Mouse (Mus musculus): Measurements from ENCODE around the gene Cbarp. TPM values are rescaled to one million over a fixed set of nuclear protein-coding genes. Genes with fewer than 3 reads are reported as not detected.
A peak's percentile ranks its signal among the peaks of the same experiment; 100 is the strongest.

The Cbarp gene
- polyA plus RNA-seq, 1 experiment from 2014 or later: 10.1 TPM

DNA sequence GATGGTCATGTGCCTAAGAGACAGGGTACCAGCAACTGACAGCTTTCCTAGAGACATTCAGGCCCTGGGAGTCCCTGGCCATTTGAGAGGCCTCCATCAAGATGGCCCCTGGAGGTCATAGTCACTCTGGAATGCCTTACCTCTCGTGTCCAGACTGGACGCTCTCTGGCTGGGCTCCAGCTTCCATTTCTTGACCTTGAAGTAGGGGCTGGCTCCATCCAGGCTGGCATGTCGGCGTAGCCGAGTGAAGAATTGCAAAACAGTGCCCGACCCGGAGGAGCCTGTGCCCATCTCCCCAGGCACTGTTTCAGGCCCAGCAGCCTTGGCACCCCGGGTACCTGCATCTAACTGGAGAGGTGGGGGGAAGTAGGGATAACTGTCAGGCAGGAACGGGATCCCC is 6.2 kb downstream of the Cbarp start:
- no peak overlapping the region for H3K9ac ChIP-seq (replicated peaks; ENCODE audit: low read depth, low read length)
- 0 out of 2 replicates have a peak, but pooled peaks cover 7% of the 10 kb centered on the region for H3K27me3 ChIP-seq (ENCODE audit: control insufficient read depth, insufficient read depth, low read length)
- H3K36me3 ChIP-seq (ENCODE audit: control insufficient read depth, insufficient read depth, low read length): peaks cover 29% of the 10 kb centered on the region
- ATAC-seq (ENCODE audit: insufficient number of reproducible peaks, insufficient read depth, low FRiP score, low read depth): no peak
- no peak overlapping the region for H3K4me2 ChIP-seq (replicated peaks; ENCODE audit: low read depth, low read length)
- no peak overlapping the region for H3K27ac ChIP-seq (ENCODE audit: low read length)
- no peak overlapping the region for H3K4me3 ChIP-seq (ENCODE audit: low read depth, low read length)
- H3K4me1 ChIP-seq (ENCODE audit: control insufficient read depth, insufficient read depth, low read length): peaks cover 17% of the 10 kb centered on the region; the same call in 1 of the 2 replicates
- 87% methylated on average over 9 of the region's 9 CpGs for whole genome bisulfite sequencing
- no peaks in the 10 kb centered on the region for H3K9me3 ChIP-seq (ENCODE audit: control insufficient read depth, low read depth, low read length)

DNA sequence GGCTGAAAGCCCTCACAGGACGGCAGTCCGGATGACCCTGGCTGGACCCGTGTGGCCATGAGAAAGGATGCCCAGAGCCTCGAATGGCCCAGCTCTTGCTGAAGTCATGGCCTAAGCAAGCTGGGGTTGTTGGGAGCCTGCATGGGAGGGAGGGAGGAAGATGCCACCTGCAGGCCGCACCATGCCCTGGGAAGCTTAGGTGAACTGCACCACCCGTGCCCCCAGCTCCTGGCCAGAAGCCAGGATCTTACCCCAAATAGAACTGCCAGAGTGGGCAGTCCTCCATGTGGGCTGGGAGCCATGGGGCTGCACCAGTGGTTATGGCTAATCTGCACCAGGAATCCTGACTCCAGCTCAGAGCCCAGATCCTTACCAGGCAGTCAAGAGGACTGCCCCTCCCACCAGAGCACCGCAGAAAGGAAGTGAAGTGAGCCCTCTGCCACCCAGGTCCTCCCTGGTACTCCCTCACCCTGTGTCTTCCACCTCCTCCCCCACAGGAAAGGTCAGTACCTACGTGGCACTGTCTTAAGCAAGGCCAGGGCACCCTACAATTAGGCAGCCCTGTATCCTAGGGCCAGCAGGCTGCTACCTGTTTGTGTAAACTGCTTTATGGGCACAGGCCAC is 7.3 kb downstream of the Cbarp start:
- no peaks in the 10 kb centered on the region for H3K9me3 ChIP-seq (ENCODE audit: control insufficient read depth, low read depth, low read length)
- 77% methylated on average over 8 of the region's 8 CpGs for WGBS
- H3K27ac ChIP-seq (ENCODE audit: low read length): no peak overlapping the region
- H3K9ac ChIP-seq (replicated peaks; ENCODE audit: low read depth, low read length): no peak overlapping the region
- no peak overlapping the region for H3K4me3 ChIP-seq (ENCODE audit: low read depth, low read length)
- H3K36me3 ChIP-seq (ENCODE audit: control insufficient read depth, insufficient read depth, low read length): peaks cover 40% of the 10 kb centered on the region
- no peak overlapping the region for H3K4me2 ChIP-seq (replicated peaks; ENCODE audit: low read depth, low read length)
- H3K27me3 ChIP-seq (ENCODE audit: control insufficient read depth, insufficient read depth, low read length): 0 out of 2 replicates have a peak, but pooled peaks cover 7% of the 10 kb centered on the region
- no peak for ATAC-seq (ENCODE audit: insufficient number of reproducible peaks, insufficient read depth, low FRiP score, low read depth)
- H3K4me1 ChIP-seq (ENCODE audit: control insufficient read depth, insufficient read depth, low read length): peaks cover 14% of the 10 kb centered on the region; the same call in 1 of the 2 replicates

DNA sequence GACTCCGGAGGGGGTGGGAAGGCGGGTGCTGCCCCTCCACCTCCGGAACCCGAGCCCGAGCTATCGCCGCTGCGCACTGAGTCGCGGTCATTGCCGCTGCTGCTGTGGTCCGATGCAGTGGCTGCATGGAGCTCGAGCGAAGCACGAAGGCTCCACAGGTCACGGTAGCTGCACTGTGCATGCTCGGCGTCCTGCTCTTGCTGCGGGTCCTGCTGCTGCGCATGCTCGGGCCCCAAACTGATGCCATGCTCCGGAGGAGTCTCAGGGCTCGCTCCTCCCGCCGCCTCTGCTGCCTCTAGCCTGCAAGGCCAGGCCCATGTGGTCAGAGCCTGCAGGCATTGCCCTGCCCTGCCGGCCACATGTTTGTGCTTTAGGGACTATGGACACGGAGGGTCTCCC is 8.7 kb downstream of the Cbarp start:
- no peak overlapping the region for H3K9ac ChIP-seq (replicated peaks; ENCODE audit: low read depth, low read length)
- H3K9me3 ChIP-seq (ENCODE audit: control insufficient read depth, low read depth, low read length): no peaks in the 10 kb centered on the region
- no peak overlapping the region for H3K4me2 ChIP-seq (replicated peaks; ENCODE audit: low read depth, low read length)
- no peak for ATAC-seq (ENCODE audit: insufficient number of reproducible peaks, insufficient read depth, low FRiP score, low read depth)
- no peak overlapping the region for H3K4me3 ChIP-seq (ENCODE audit: low read depth, low read length)
- H3K27me3 ChIP-seq (ENCODE audit: control insufficient read depth, insufficient read depth, low read length): 0 out of 2 replicates have a peak, but pooled peaks cover 3% of the 10 kb centered on the region
- WGBS: 52% methylated on average over 27 of the region's 27 CpGs
- peaks cover 6% of the 10 kb centered on the region; the same call in 1 of the 2 replicates for H3K4me1 ChIP-seq (ENCODE audit: control insufficient read depth, insufficient read depth, low read length)
- H3K36me3 ChIP-seq (ENCODE audit: control insufficient read depth, insufficient read depth, low read length): peaks cover 53% of the 10 kb centered on the region
- H3K27ac ChIP-seq (ENCODE audit: low read length): no peak overlapping the region

DNA sequence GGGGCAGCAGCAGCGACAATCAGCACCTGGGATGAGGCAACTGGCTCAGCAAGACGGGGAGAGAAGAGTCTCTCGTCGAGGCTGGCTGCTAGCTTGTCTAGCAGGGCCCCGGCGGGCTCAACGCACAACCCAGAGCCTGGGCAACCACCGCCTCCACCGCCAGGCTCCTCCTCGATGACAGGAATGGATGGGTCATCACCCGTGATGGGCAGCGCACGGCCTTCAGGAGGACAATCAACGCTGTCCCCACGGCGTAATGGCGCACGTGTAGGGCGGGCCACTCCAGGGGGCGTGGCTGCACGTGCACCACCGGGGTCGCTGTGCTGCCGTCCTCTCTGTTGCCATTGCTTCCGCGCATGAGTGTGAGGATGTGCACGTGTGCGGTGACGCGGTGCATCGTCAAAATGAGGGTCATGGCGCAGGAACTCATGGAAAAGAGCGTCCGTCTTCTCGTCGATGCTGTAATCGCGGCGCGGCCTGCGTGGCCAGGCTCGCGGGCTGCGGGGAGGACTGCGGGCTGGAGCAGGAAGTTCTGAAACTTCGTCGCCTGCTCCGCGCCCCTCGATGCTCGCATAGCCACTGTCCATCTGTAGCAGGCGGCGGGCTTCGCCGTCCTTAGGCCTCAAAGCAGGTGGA is 9.2 kb downstream of the Cbarp start:
- ATAC-seq (ENCODE audit: insufficient number of reproducible peaks, insufficient read depth, low FRiP score, low read depth): no peak
- no peak overlapping the region for H3K4me3 ChIP-seq (ENCODE audit: low read depth, low read length)
- H3K27ac ChIP-seq (ENCODE audit: low read length): no peak overlapping the region
- 24% methylated on average over 55 of the region's 55 CpGs for WGBS
- H3K9ac ChIP-seq (replicated peaks; ENCODE audit: low read depth, low read length): no peak overlapping the region
- peaks cover 57% of the 10 kb centered on the region for H3K36me3 ChIP-seq (ENCODE audit: control insufficient read depth, insufficient read depth, low read length)
- H3K9me3 ChIP-seq (ENCODE audit: control insufficient read depth, low read depth, low read length): no peaks in the 10 kb centered on the region
- H3K4me1 ChIP-seq (ENCODE audit: control insufficient read depth, insufficient read depth, low read length): peaks cover 6% of the 10 kb centered on the region; the same call in 1 of the 2 replicates
- H3K27me3 ChIP-seq (ENCODE audit: control insufficient read depth, insufficient read depth, low read length): no peaks in the 10 kb centered on the region
- H3K4me2 ChIP-seq (replicated peaks; ENCODE audit: low read depth, low read length): no peak overlapping the region; the same call in 1 of the 2 replicates

DNA sequence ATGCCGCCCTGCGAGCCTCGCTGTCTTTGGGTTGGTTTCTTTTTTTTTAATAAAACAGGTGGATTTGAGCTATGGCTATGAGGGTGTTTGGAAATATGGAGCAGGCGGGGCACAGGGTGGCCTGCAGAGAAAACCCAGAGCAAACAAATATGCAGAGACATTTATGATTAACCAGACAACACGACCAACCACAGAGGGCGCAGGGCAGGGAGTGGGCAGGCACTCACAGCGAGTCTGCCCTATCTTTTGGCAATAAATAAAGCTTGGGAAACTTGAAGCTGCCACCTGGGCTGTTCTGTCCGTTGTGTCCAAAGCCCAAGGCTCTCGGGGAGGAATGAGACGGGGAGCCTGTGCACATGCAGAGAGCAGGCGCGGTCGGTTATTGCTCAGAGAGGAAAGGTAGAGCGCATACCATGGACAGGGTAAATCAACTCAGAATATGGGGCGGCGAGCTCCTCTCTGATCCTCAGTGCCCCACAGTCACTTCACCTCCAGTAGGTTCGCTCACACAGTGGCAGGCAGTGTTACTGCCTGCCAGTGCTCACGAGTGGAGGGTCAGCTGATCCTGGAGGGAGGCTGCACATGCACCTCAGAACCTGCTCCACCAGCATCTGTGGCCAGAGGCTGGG is 10.1 kb downstream of the Cbarp start:
- H3K4me2 ChIP-seq (replicated peaks; ENCODE audit: low read depth, low read length): no peak overlapping the region
- no peak overlapping the region for H3K9ac ChIP-seq (replicated peaks; ENCODE audit: low read depth, low read length)
- no peaks in the 10 kb centered on the region for H3K27me3 ChIP-seq (ENCODE audit: control insufficient read depth, insufficient read depth, low read length)
- peaks cover 4% of the 10 kb centered on the region; the same call in 1 of the 2 replicates for H3K4me1 ChIP-seq (ENCODE audit: control insufficient read depth, insufficient read depth, low read length)
- H3K9me3 ChIP-seq (ENCODE audit: control insufficient read depth, low read depth, low read length): no peaks in the 10 kb centered on the region
- H3K36me3 ChIP-seq (ENCODE audit: control insufficient read depth, insufficient read depth, low read length): peaks cover 67% of the 10 kb centered on the region
- ATAC-seq (ENCODE audit: insufficient number of reproducible peaks, insufficient read depth, low FRiP score, low read depth): peak; percentile 42; the same call in 1 of the 2 replicates
- peak overlapping the region; percentile 27; the same call in 1 of the 2 replicates for H3K27ac ChIP-seq (ENCODE audit: low read length)
- WGBS: 65% methylated on average over 18 of the region's 18 CpGs
- H3K4me3 ChIP-seq (ENCODE audit: low read depth, low read length): no peak overlapping the region

DNA sequence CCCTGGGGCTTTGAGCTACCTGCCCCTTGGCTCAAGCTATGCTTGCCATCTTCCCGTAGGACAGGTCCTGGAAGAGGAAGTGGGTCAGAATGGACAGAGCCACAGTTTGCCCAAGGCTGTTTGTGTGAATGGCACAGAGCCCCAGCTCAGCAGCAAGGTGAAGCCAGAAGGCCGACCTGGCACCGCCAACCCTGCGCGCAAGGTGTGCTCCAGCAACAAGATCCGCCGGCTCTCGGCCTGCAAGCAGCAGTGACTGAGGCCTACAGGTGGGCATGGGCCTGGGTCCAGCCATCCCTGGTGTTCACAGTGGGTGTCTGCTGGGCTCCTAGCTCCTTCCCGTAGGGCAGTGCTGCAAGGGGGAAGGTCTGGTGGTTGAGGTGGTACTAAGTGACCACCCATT is 10.8 kb downstream of the Cbarp start:
- H3K27me3 ChIP-seq (ENCODE audit: control insufficient read depth, insufficient read depth, low read length): no peaks in the 10 kb centered on the region
- no peak overlapping the region for H3K4me2 ChIP-seq (replicated peaks; ENCODE audit: low read depth, low read length)
- no peaks in the 10 kb centered on the region for H3K9me3 ChIP-seq (ENCODE audit: control insufficient read depth, low read depth, low read length)
- H3K9ac ChIP-seq (replicated peaks; ENCODE audit: low read depth, low read length): no peak overlapping the region
- no peak overlapping the region for H3K4me3 ChIP-seq (ENCODE audit: low read depth, low read length)
- peaks cover 70% of the 10 kb centered on the region for H3K36me3 ChIP-seq (ENCODE audit: control insufficient read depth, insufficient read depth, low read length)
- H3K4me1 ChIP-seq (ENCODE audit: control insufficient read depth, insufficient read depth, low read length): peaks cover 4% of the 10 kb centered on the region; the same call in 1 of the 2 replicates
- peak overlapping the region; percentile 27; the same call in 1 of the 2 replicates for H3K27ac ChIP-seq (ENCODE audit: low read length)
- WGBS: 82% methylated on average over 9 of the region's 9 CpGs
- no peak for ATAC-seq (ENCODE audit: insufficient number of reproducible peaks, insufficient read depth, low FRiP score, low read depth)

DNA sequence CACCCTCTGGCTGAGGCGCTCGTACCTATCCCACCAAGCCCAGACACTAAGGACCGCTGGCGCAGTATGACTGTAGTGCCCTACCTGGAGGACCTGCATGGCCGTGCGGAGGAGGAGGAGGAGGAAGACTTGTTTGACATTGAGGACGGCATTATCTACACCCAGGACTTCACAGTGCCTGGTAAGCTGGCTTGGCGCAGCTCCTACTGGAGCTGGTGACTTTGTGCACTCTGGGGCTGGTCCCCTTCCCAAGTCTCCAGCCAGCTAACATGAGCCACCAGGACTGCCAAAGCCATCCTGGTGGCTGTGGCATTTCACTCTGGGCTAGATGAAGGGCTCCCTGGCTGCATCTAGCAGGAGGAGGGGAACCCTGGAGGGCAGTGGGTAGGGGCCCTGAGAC is 12.7 kb downstream of the Cbarp start:
- Histone ChIP-seq H3K4me2 (replicated peaks; ENCODE audit: low read depth, low read length) (no peak overlapping the region), H3K27ac (ENCODE audit: low read length) (no peak overlapping the region), H3K27me3 (ENCODE audit: control insufficient read depth, insufficient read depth, low read length) (no peaks in the 10 kb centered on the region), H3K9ac (replicated peaks; ENCODE audit: low read depth, low read length) (no peak overlapping the region), H3K9me3 (ENCODE audit: control insufficient read depth, low read depth, low read length) (no peaks in the 10 kb centered on the region), H3K4me1 (ENCODE audit: control insufficient read depth, insufficient read depth, low read length) (peaks cover 4% of the 10 kb centered on the region; the same call in 1 of the 2 replicates), H3K36me3 (ENCODE audit: control insufficient read depth, insufficient read depth, low read length) (peaks cover 85% of the 10 kb centered on the region), H3K4me3 (ENCODE audit: low read depth, low read length) (no peak overlapping the region)
- WGBS: 91% methylated on average over 8 of the region's 8 CpGs
- ATAC-seq (ENCODE audit: insufficient number of reproducible peaks, insufficient read depth, low FRiP score, low read depth): no peak

DNA sequence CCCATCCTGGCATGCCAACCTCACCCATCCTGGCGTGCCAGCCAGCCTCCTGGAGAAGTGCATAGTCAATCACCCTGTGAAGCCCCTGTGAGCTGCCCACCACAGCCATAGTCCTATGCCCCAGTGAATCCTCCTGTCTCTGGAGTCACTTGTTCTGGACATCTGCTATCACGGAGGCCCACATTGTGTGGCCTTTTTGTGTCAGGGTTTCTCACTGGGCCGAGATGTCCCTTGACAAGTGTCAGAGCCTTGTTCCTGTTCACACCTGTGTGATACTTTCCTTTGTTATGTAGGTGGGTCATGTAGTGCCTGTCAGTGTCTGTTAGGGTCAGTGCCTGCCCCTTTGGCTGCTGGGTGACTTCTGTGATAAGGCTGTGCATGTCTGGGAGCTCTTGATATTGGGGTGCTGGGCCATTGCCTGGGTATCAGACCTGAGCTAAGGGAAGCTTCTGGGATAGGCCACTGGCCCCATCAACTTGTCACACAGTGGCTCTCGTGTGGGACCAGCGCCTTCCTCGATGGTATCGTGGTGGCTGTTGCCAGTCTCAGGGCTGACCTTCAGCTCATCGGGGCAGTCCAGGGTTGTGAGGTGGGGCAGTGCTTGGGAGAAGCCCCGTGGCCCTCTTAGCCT is 16.6 kb downstream of the Cbarp start:
- no peaks in the 10 kb centered on the region for H3K27me3 ChIP-seq (ENCODE audit: control insufficient read depth, insufficient read depth, low read length)
- no peaks in the 10 kb centered on the region for H3K9me3 ChIP-seq (ENCODE audit: control insufficient read depth, low read depth, low read length)
- H3K4me3 ChIP-seq (ENCODE audit: low read depth, low read length): no peak overlapping the region
- 0 out of 2 replicates have a peak, but pooled peaks cover 2% of the 10 kb centered on the region for H3K4me1 ChIP-seq (ENCODE audit: control insufficient read depth, insufficient read depth, low read length)
- no peak overlapping the region for H3K27ac ChIP-seq (ENCODE audit: low read length)
- H3K9ac ChIP-seq (replicated peaks; ENCODE audit: low read depth, low read length): no peak overlapping the region
- ATAC-seq (ENCODE audit: insufficient number of reproducible peaks, insufficient read depth, low FRiP score, low read depth): no peak; the same call in 1 of the 2 replicates
- H3K36me3 ChIP-seq (ENCODE audit: control insufficient read depth, insufficient read depth, low read length): peaks cover 72% of the 10 kb centered on the region
- H3K4me2 ChIP-seq (replicated peaks; ENCODE audit: low read depth, low read length): no peak overlapping the region
- WGBS: 84% methylated on average over 9 of the region's 9 CpGs

Data from stomach, embryonic 14.5 days (tissue).